Mouse (Mus musculus): ENCODE measurements at regions not wholly inside any gene's neighbourhood (a gene's known extent, or its start where the extent isn't known, plus 50 kb on each side); places are given as distances from the start of the nearest gene placed in this dataset.

- no peak overlapping the region for H3K9ac ChIP-seq (replicated peaks; ENCODE audit: low read length)
- no peak overlapping the region for H3K4me2 ChIP-seq (ENCODE audit: low read length)
- ATAC-seq (ENCODE audit: low FRiP score, low TSS enrichment): no peak
- H3K4me3 ChIP-seq (replicated peaks; ENCODE audit: low read depth, low read length): no peak overlapping the region
- H3K4me1 ChIP-seq (ENCODE audit: control insufficient read depth, insufficient read depth, low read length): no peaks in the 10 kb centered on the region
- no peak overlapping the region for H3K27ac ChIP-seq (replicated peaks; ENCODE audit: low read depth, low read length)
- H3K27me3 ChIP-seq (ENCODE audit: control insufficient read depth, insufficient read depth, low read length): no peaks in the 10 kb centered on the region
- no peak for DNase-seq
- no peaks in the 10 kb centered on the region for H3K36me3 ChIP-seq (ENCODE audit: control insufficient read depth, insufficient read depth, low read length)
- H3K9me3 ChIP-seq (ENCODE audit: control insufficient read depth, low read length): no peaks in the 10 kb centered on the region
Measured at GRCm38 (mm10) chr4:68461783-68462182, 492.4 kb downstream of the Brinp1 start.

- Histone ChIP-seq H3K4me3 (replicated peaks; ENCODE audit: low read depth, low read length) (no peak overlapping the region), H3K27ac (replicated peaks; ENCODE audit: low read depth, low read length) (no peak overlapping the region), H3K4me2 (ENCODE audit: low read length) (no peak overlapping the region), H3K9me3 (ENCODE audit: control insufficient read depth, low read length) (no peaks in the 10 kb centered on the region), H3K36me3 (ENCODE audit: control insufficient read depth, insufficient read depth, low read length) (no peaks in the 10 kb centered on the region), H3K27me3 (ENCODE audit: control insufficient read depth, insufficient read depth, low read length) (no peaks in the 10 kb centered on the region), H3K4me1 (ENCODE audit: control insufficient read depth, insufficient read depth, low read length) (no peaks in the 10 kb centered on the region), H3K9ac (replicated peaks; ENCODE audit: low read length) (no peak overlapping the region)
- no peak for DNase-seq
- ATAC-seq (ENCODE audit: low FRiP score, low TSS enrichment): no peak
Measured at GRCm38 (mm10) chr4:68416046-68416445, 538.2 kb downstream of the Brinp1 start.

GRCm38 (mm10) chr4:68410785-68411184, 543.4 kb downstream of the Brinp1 start:
- Histone ChIP-seq H3K27ac (replicated peaks; ENCODE audit: low read depth, low read length) (no peak overlapping the region), H3K9me3 (ENCODE audit: control insufficient read depth, low read length) (no peaks in the 10 kb centered on the region), H3K27me3 (ENCODE audit: control insufficient read depth, insufficient read depth, low read length) (no peaks in the 10 kb centered on the region), H3K36me3 (ENCODE audit: control insufficient read depth, insufficient read depth, low read length) (no peaks in the 10 kb centered on the region), H3K4me2 (ENCODE audit: low read length) (no peak overlapping the region), H3K9ac (replicated peaks; ENCODE audit: low read length) (no peak overlapping the region), H3K4me1 (ENCODE audit: control insufficient read depth, insufficient read depth, low read length) (no peaks in the 10 kb centered on the region), H3K4me3 (replicated peaks; ENCODE audit: low read depth, low read length) (no peak overlapping the region)
- 94% methylated on average over 2 of the region's 2 CpGs for WGBS
- no peak for ATAC-seq (ENCODE audit: low FRiP score, low TSS enrichment)
- no peak for DNase-seq

- H3K27me3 ChIP-seq (ENCODE audit: control insufficient read depth, insufficient read depth, low read length): no peaks in the 10 kb centered on the region
- H3K9ac ChIP-seq (replicated peaks; ENCODE audit: low read length): no peak overlapping the region
- H3K27ac ChIP-seq (replicated peaks; ENCODE audit: low read depth, low read length): no peak overlapping the region
- peak; percentile 12 for DNase-seq
- no peaks in the 10 kb centered on the region for H3K4me1 ChIP-seq (ENCODE audit: control insufficient read depth, insufficient read depth, low read length)
- no peaks in the 10 kb centered on the region for H3K36me3 ChIP-seq (ENCODE audit: control insufficient read depth, insufficient read depth, low read length)
- H3K9me3 ChIP-seq (ENCODE audit: control insufficient read depth, low read length): no peaks in the 10 kb centered on the region
- no peak for ATAC-seq (ENCODE audit: low FRiP score, low TSS enrichment)
- WGBS: 65% methylated on average over 3 of the region's 3 CpGs
- no peak overlapping the region for H3K4me2 ChIP-seq (ENCODE audit: low read length)
- no peak overlapping the region for H3K4me3 ChIP-seq (replicated peaks; ENCODE audit: low read depth, low read length)
Measured at GRCm38 (mm10) chr4:68404364-68404763, 549.8 kb downstream of the Brinp1 start.

- Histone ChIP-seq H3K27me3 (ENCODE audit: control insufficient read depth, insufficient read depth, low read length) (no peaks in the 10 kb centered on the region), H3K4me1 (ENCODE audit: control insufficient read depth, insufficient read depth, low read length) (no peaks in the 10 kb centered on the region), H3K4me2 (ENCODE audit: low read length) (no peak overlapping the region), H3K9me3 (ENCODE audit: control insufficient read depth, low read length) (no peaks in the 10 kb centered on the region), H3K4me3 (replicated peaks; ENCODE audit: low read depth, low read length) (no peak overlapping the region), H3K27ac (replicated peaks; ENCODE audit: low read depth, low read length) (no peak overlapping the region), H3K9ac (replicated peaks; ENCODE audit: low read length) (no peak overlapping the region), H3K36me3 (ENCODE audit: control insufficient read depth, insufficient read depth, low read length) (no peaks in the 10 kb centered on the region)
- DNase-seq (no peak), ATAC-seq (ENCODE audit: low FRiP score, low TSS enrichment) (no peak)
- WGBS: 95% methylated on average over 7 of the region's 7 CpGs
Measured at GRCm38 (mm10) chr4:68387097-68387496, 567.1 kb downstream of the Brinp1 start.

GRCm38 (mm10) chr4:68382007-68382406, 572.2 kb downstream of the Brinp1 start:
- no peak overlapping the region for H3K27ac ChIP-seq (replicated peaks; ENCODE audit: low read depth, low read length)
- WGBS: 67% methylated on average over 1 of the region's 1 CpGs
- no peak overlapping the region for H3K4me3 ChIP-seq (replicated peaks; ENCODE audit: low read depth, low read length)
- H3K27me3 ChIP-seq (ENCODE audit: control insufficient read depth, insufficient read depth, low read length): no peaks in the 10 kb centered on the region
- H3K9ac ChIP-seq (replicated peaks; ENCODE audit: low read length): no peak overlapping the region
- DNase-seq: no peak
- H3K36me3 ChIP-seq (ENCODE audit: control insufficient read depth, insufficient read depth, low read length): no peaks in the 10 kb centered on the region
- H3K4me2 ChIP-seq (ENCODE audit: low read length): no peak overlapping the region
- no peaks in the 10 kb centered on the region for H3K9me3 ChIP-seq (ENCODE audit: control insufficient read depth, low read length)
- no peak for ATAC-seq (ENCODE audit: low FRiP score, low TSS enrichment)
- H3K4me1 ChIP-seq (ENCODE audit: control insufficient read depth, insufficient read depth, low read length): no peaks in the 10 kb centered on the region

GRCm38 (mm10) chr4:68367983-68368382, 586.2 kb downstream of the Brinp1 start:
- 88% methylated on average over 2 of the region's 2 CpGs for WGBS
- ATAC-seq (ENCODE audit: low FRiP score, low TSS enrichment): no peak
- H3K9me3 ChIP-seq (ENCODE audit: control insufficient read depth, low read length): no peaks in the 10 kb centered on the region

GRCm38 (mm10) chr4:68319575-68319974, 634.6 kb downstream of the Brinp1 start:
- H3K9ac ChIP-seq (replicated peaks; ENCODE audit: low read length): no peak overlapping the region
- H3K4me3 ChIP-seq (replicated peaks; ENCODE audit: low read depth, low read length): no peak overlapping the region
- no peaks in the 10 kb centered on the region for H3K36me3 ChIP-seq (ENCODE audit: control insufficient read depth, insufficient read depth, low read length)
- ATAC-seq (ENCODE audit: low FRiP score, low TSS enrichment): no peak
- 69% methylated on average over 3 of the region's 3 CpGs for WGBS
- no peaks in the 10 kb centered on the region for H3K9me3 ChIP-seq (ENCODE audit: control insufficient read depth, low read length)
- H3K27ac ChIP-seq (replicated peaks; ENCODE audit: low read depth, low read length): no peak overlapping the region
- no peaks in the 10 kb centered on the region for H3K27me3 ChIP-seq (ENCODE audit: control insufficient read depth, insufficient read depth, low read length)
- no peak overlapping the region for H3K4me2 ChIP-seq (ENCODE audit: low read length)
- no peaks in the 10 kb centered on the region for H3K4me1 ChIP-seq (ENCODE audit: control insufficient read depth, insufficient read depth, low read length)
- DNase-seq: no peak

More at GRCm38 (mm10) chr4:68367983-68368382, 586.2 kb downstream of the Brinp1 start:
- no peak for DNase-seq
- no peak overlapping the region for H3K27ac ChIP-seq (replicated peaks; ENCODE audit: low read depth, low read length)
- H3K4me2 ChIP-seq (ENCODE audit: low read length): no peak overlapping the region
- H3K27me3 ChIP-seq (ENCODE audit: control insufficient read depth, insufficient read depth, low read length): no peaks in the 10 kb centered on the region
- no peak overlapping the region for H3K9ac ChIP-seq (replicated peaks; ENCODE audit: low read length)
- no peaks in the 10 kb centered on the region for H3K4me1 ChIP-seq (ENCODE audit: control insufficient read depth, insufficient read depth, low read length)
- H3K4me3 ChIP-seq (replicated peaks; ENCODE audit: low read depth, low read length): no peak overlapping the region
- H3K36me3 ChIP-seq (ENCODE audit: control insufficient read depth, insufficient read depth, low read length): no peaks in the 10 kb centered on the region

- Histone ChIP-seq H3K4me3 (replicated peaks; ENCODE audit: low read depth, low read length) (no peak overlapping the region), H3K4me1 (ENCODE audit: control insufficient read depth, insufficient read depth, low read length) (no peaks in the 10 kb centered on the region), H3K9me3 (ENCODE audit: control insufficient read depth, low read length) (no peaks in the 10 kb centered on the region), H3K9ac (replicated peaks; ENCODE audit: low read length) (no peak overlapping the region), H3K27ac (replicated peaks; ENCODE audit: low read depth, low read length) (no peak overlapping the region), H3K27me3 (ENCODE audit: control insufficient read depth, insufficient read depth, low read length) (no peaks in the 10 kb centered on the region), H3K4me2 (ENCODE audit: low read length) (no peak overlapping the region), H3K36me3 (ENCODE audit: control insufficient read depth, insufficient read depth, low read length) (no peaks in the 10 kb centered on the region)
- ATAC-seq (ENCODE audit: low FRiP score, low TSS enrichment) (no peak), DNase-seq (no peak)
- WGBS: 95% methylated on average over 4 of the region's 4 CpGs
Measured at GRCm38 (mm10) chr4:68312751-68313150, 641.4 kb downstream of the Brinp1 start.
